30 mouse cellular contexts compared by ENCODE assay signal in the genomic region with DNA sequence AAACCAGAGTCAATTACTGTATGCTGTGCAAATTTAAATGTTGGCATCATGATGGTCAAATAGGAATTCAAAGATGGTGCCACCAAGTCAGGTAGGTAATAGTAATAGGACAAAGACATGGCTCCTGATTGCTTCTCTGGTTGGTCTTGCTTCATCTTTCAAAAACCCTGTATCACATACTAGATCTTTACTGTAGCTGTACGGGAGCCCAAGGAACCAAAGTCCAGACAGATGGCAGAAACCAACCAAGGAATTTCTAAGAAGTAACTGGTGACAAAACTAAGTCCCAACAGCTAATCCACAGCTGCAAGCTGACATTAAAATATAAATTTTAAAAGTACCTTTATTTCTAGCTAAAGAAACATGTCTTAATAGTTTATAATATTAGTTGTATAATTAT.
"Had no signal": no experiment of that assay in that cellular context is flagged by ENCODE, and none has a peak within 500 bp of the region (broad histone marks: within the 10 kb centered on the region; RNA-seq: fewer than 3 reads in every experiment).

No protein-coding gene starts in this region.

- DNase-seq: left cerebral cortex, postnatal 4 days; liver; liver, embryonic 13.5 days; liver, postnatal 0 days; lung, adult 18-20 months; lung, adult 2 months; lung, embryonic 14.5 days; lung, postnatal 10 days; lung, postnatal 14 days; lung, postnatal 36 days; lung, postnatal 4 days; midbrain, embryonic 14.5 days had no signal

- H3K4me1 ChIP-seq: limb, embryonic 15.5 days; liver, embryonic 12.5 days; liver, embryonic 13.5 days; liver, embryonic 15.5 days; lung, embryonic 15.5 days had no signal

- H3K4me2 ChIP-seq: limb, embryonic 12.5 days; limb, embryonic 13.5 days; limb, embryonic 15.5 days; liver, embryonic 11.5 days; liver, embryonic 12.5 days; liver, embryonic 13.5 days; liver, embryonic 15.5 days; lung, embryonic 14.5 days; lung, embryonic 15.5 days; midbrain, embryonic 12.5 days; midbrain, embryonic 13.5 days; midbrain, embryonic 15.5 days; neural tube, embryonic 12.5 days had no signal

- H3K9ac ChIP-seq: limb, embryonic 12.5 days; limb, embryonic 13.5 days; limb, embryonic 15.5 days; liver, embryonic 12.5 days; liver, embryonic 13.5 days; liver, embryonic 14.5 days; liver, embryonic 15.5 days; liver, postnatal 0 days; lung, embryonic 14.5 days; lung, embryonic 15.5 days; midbrain, embryonic 12.5 days; midbrain, embryonic 13.5 days; midbrain, embryonic 15.5 days; neural tube, embryonic 12.5 days had no signal

- H3K36me3 ChIP-seq: limb, embryonic 10.5 days; limb, embryonic 12.5 days; limb, embryonic 13.5 days; limb, embryonic 15.5 days; liver, embryonic 12.5 days; liver, embryonic 13.5 days; liver, embryonic 15.5 days; lung, embryonic 15.5 days; midbrain, embryonic 10.5 days; midbrain, embryonic 12.5 days; midbrain, embryonic 13.5 days; midbrain, embryonic 15.5 days; neural tube, embryonic 12.5 days had no signal

- H3K4me3 ChIP-seq: limb, embryonic 10.5 days; limb, embryonic 12.5 days; limb, embryonic 13.5 days; limb, embryonic 15.5 days; liver, embryonic 12.5 days; liver, embryonic 13.5 days; liver, embryonic 15.5 days; lung, embryonic 15.5 days; megakaryocyte, embryonic 14.5 days; midbrain, embryonic 10.5 days; midbrain, embryonic 12.5 days; midbrain, embryonic 13.5 days; midbrain, embryonic 15.5 days; myocyte; neural tube, embryonic 12.5 days had no signal

- H3K27ac ChIP-seq: limb, embryonic 10.5 days; limb, embryonic 12.5 days; limb, embryonic 13.5 days; limb, embryonic 15.5 days; liver, embryonic 12.5 days; liver, embryonic 13.5 days; liver, embryonic 14.5 days; liver, embryonic 15.5 days; lung, embryonic 15.5 days; macrophage; midbrain, embryonic 10.5 days; midbrain, embryonic 12.5 days; midbrain, embryonic 13.5 days; midbrain, embryonic 15.5 days; neural tube, embryonic 12.5 days had no signal

- H3K27me3 ChIP-seq: limb, embryonic 12.5 days; limb, embryonic 13.5 days; limb, embryonic 15.5 days; liver, embryonic 12.5 days; liver, embryonic 13.5 days; liver, embryonic 15.5 days; lung, embryonic 15.5 days; megakaryocyte, embryonic 14.5 days; midbrain, embryonic 12.5 days; midbrain, embryonic 13.5 days; midbrain, embryonic 15.5 days; neural tube, embryonic 12.5 days had no signal

- H3K9me3 ChIP-seq: limb, embryonic 10.5 days; limb, embryonic 12.5 days; limb, embryonic 13.5 days; limb, embryonic 15.5 days; liver, embryonic 12.5 days; liver, embryonic 13.5 days; liver, embryonic 15.5 days; lung, embryonic 15.5 days; megakaryocyte, embryonic 14.5 days; midbrain, embryonic 10.5 days; midbrain, embryonic 12.5 days; midbrain, embryonic 13.5 days; midbrain, embryonic 15.5 days; neural tube, embryonic 12.5 days had no signal

- ATAC-seq: liver, embryonic 12.5 days; liver, postnatal 0 days; lung, postnatal 0 days; midbrain, embryonic 13.5 days; midbrain, embryonic 15.5 days had no signal
